20 mouse cellular contexts compared by ENCODE assay signal in the genomic region with DNA sequence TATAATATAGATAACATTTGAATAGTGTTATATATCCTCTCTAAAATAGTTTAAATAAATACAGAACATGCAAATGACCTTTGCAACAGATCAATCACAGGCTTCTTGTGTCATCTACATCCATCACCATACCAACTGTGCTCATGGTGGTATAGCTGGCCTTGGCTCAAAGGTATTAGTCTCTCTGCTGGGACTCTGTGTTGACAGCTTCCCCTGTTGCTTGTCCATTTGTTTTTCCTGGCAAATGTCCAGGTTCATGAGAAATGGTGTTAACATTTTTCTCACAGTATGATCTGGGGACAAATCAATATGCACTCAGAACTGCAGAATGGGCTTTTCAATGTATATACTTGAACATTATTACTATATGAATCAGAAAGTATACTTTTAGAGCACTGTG.
DNase-seq lines count a peak whose midpoint lies in the region; ATAC-seq and TF ChIP-seq lines count a peak whose summit lies in the region.
"Had no signal": no experiment of that assay in that cellular context is flagged by ENCODE, and none has a peak within 500 bp of the region (broad histone marks: within the 10 kb centered on the region; RNA-seq: fewer than 3 reads in every experiment).

No protein-coding gene starts in this region.

- H3K4me3 ChIP-seq in midbrain, embryonic 14.5 days (replicated peaks; ENCODE audit: low read depth, low read length), result no peak overlapping the region
- H3K4me3 ChIP-seq in midbrain, embryonic 11.5 days (ENCODE audit: low read depth, low read length), result no peak overlapping the region
- H3K4me3 ChIP-seq in hindbrain, postnatal 0 days (ENCODE audit: low read length), result no peak overlapping the region
- H3K4me3 ChIP-seq: heart, adult 2 months; limb, embryonic 15.5 days; midbrain, embryonic 13.5 days; neural tube, embryonic 12.5 days had no signal

- DNase-seq in cerebellum, postnatal 4 days (ENCODE audit: low spot score in 2 of 2), result no peak
- peak; percentile 8 for DNase-seq in midbrain, embryonic 14.5 days
- DNase-seq in midbrain, embryonic 11.5 days (ENCODE audit: low spot score, missing footprints), result no peak
- DNase-seq in cerebellum, adult 9-11 months, result peak; percentile 86
- DNase-seq in hindbrain, postnatal 0 days (ENCODE audit: low spot score), result peak; percentile 74
- no peak for DNase-seq in kidney, adult 18-20 months
- DNase-seq in right cerebral cortex, adult 18-20 months, result no peak
- DNase-seq: adrenal gland, postnatal 36 days; heart, adult 2 months; liver, postnatal 0 days; lung, postnatal 4 days; thymus, adult 2 months had no signal

- H3K27me3 ChIP-seq in midbrain, embryonic 14.5 days (ENCODE audit: control insufficient read depth, insufficient read depth, low read length), result no peaks in the 10 kb centered on the region
- no peaks in the 10 kb centered on the region for H3K27me3 ChIP-seq in midbrain, embryonic 11.5 days (ENCODE audit: control insufficient read depth, insufficient read depth, low read length)
- no peaks in the 10 kb centered on the region for H3K27me3 ChIP-seq in hindbrain, postnatal 0 days (ENCODE audit: insufficient read depth, low read length)
- H3K27me3 ChIP-seq: limb, embryonic 15.5 days; midbrain, embryonic 13.5 days; neural tube, embryonic 12.5 days had no signal

- peak; percentile 99 for ATAC-seq in cerebellum, adult (ENCODE audit: insufficient number of reproducible peaks, low FRiP score, low TSS enrichment)
- ATAC-seq in midbrain, embryonic 14.5 days (ENCODE audit: low FRiP score, low TSS enrichment), result no peak
- no peak for ATAC-seq in midbrain, embryonic 11.5 days (ENCODE audit: low FRiP score)
- peak; percentile 76 for ATAC-seq in hindbrain, postnatal 0 days
- ATAC-seq: activated CD4-positive, CD25-positive, alpha-beta regulatory T cell, adult 4 months; forebrain, embryonic 16.5 days; inflammation-experienced regulatory T-cells, adult 6 months; liver, postnatal 0 days; midbrain, embryonic 13.5 days had no signal

- no peak for TF ChIP-seq CTCF in hindbrain, postnatal 0 days (IDR thresholded peaks at IDR 0.05; ENCODE audit: low read depth)

- H3K4me2 ChIP-seq in midbrain, embryonic 14.5 days (ENCODE audit: low read length), result no peak overlapping the region
- no peak overlapping the region for H3K4me2 ChIP-seq in midbrain, embryonic 11.5 days
- H3K4me2 ChIP-seq in hindbrain, postnatal 0 days (ENCODE audit: low read depth, low read length), result no peak overlapping the region
- H3K4me2 ChIP-seq: limb, embryonic 15.5 days; midbrain, embryonic 13.5 days; neural tube, embryonic 12.5 days had no signal

- H3K36me3 ChIP-seq in midbrain, embryonic 14.5 days (ENCODE audit: control insufficient read depth, insufficient read depth, low read length), result no peaks in the 10 kb centered on the region
- no peaks in the 10 kb centered on the region for H3K36me3 ChIP-seq in midbrain, embryonic 11.5 days (ENCODE audit: control insufficient read depth, insufficient read depth, low read length)
- no peaks in the 10 kb centered on the region for H3K36me3 ChIP-seq in hindbrain, postnatal 0 days (ENCODE audit: insufficient read depth, low read length)
- H3K36me3 ChIP-seq: limb, embryonic 15.5 days; midbrain, embryonic 13.5 days; neural tube, embryonic 12.5 days had no signal

- H3K4me1 ChIP-seq in midbrain, embryonic 14.5 days (ENCODE audit: control insufficient read depth, insufficient read depth, low read length), result no peaks in the 10 kb centered on the region
- H3K4me1 ChIP-seq in midbrain, embryonic 11.5 days (ENCODE audit: control insufficient read depth, insufficient read depth, low read length), result no peaks in the 10 kb centered on the region
- H3K4me1 ChIP-seq in hindbrain, postnatal 0 days (ENCODE audit: insufficient read depth, low read length), result no peaks in the 10 kb centered on the region
- H3K4me1 ChIP-seq: limb, embryonic 15.5 days; midbrain, embryonic 13.5 days; neural tube, embryonic 12.5 days had no signal

- no peak overlapping the region for H3K9ac ChIP-seq in midbrain, embryonic 14.5 days (replicated peaks; ENCODE audit: low read length)
- no peak overlapping the region for H3K9ac ChIP-seq in midbrain, embryonic 11.5 days (ENCODE audit: low read length)
- H3K9ac ChIP-seq in hindbrain, postnatal 0 days (replicated peaks; ENCODE audit: low read length), result no peak overlapping the region
- H3K9ac ChIP-seq: limb, embryonic 15.5 days; liver, postnatal 0 days; midbrain, embryonic 13.5 days; neural tube, embryonic 12.5 days had no signal

- no peak overlapping the region for H3K27ac ChIP-seq in midbrain, embryonic 14.5 days (replicated peaks; ENCODE audit: low read depth, low read length)
- H3K27ac ChIP-seq in midbrain, embryonic 11.5 days (ENCODE audit: low read depth, low read length), result no peak overlapping the region
- H3K27ac ChIP-seq in hindbrain, postnatal 0 days, result no peak overlapping the region
- H3K27ac ChIP-seq: heart, adult 2 months; kidney, postnatal 0 days; limb, embryonic 15.5 days; midbrain, embryonic 13.5 days; neural tube, embryonic 12.5 days had no signal

- no peaks in the 10 kb centered on the region for H3K9me3 ChIP-seq in midbrain, embryonic 14.5 days (ENCODE audit: control insufficient read depth, low read length)
- H3K9me3 ChIP-seq in midbrain, embryonic 11.5 days (ENCODE audit: control insufficient read depth, low read length), result no peaks in the 10 kb centered on the region
- H3K9me3 ChIP-seq in hindbrain, postnatal 0 days (ENCODE audit: low read length), result no peaks in the 10 kb centered on the region
- H3K9me3 ChIP-seq: limb, embryonic 15.5 days; midbrain, embryonic 13.5 days; neural tube, embryonic 12.5 days had no signal

Comparison
In these comparisons a context has a peak if more than half of its experiments do, and no peak if none do; other contexts are left out.
1. DNase-seq: peak in midbrain, embryonic 14.5 days (single experiment), cerebellum, adult 9-11 months (single experiment) and hindbrain, postnatal 0 days (single experiment); none in cerebellum, postnatal 4 days (0 of 2), midbrain, embryonic 11.5 days (single experiment), kidney, adult 18-20 months (single experiment) and right cerebral cortex, adult 18-20 months (single experiment).
2. ATAC-seq: peak in cerebellum, adult (single experiment) and hindbrain, postnatal 0 days (single experiment); none in midbrain, embryonic 14.5 days (single experiment) and midbrain, embryonic 11.5 days (single experiment).